Mouse (Mus musculus): ENCODE results near the gene N4bp3. TPM values are rescaled to one million over a fixed set of nuclear protein-coding genes. Genes with fewer than 3 reads are reported as not detected.
"Not testable (repeated sequence)": the region's sequence is repeated elsewhere in the genome, so short reads cannot be mapped to it uniquely, and the experiment has no call there.

N4bp3 gene
- polyA plus RNA-seq, 1 experiment from 2014 or later, result 32.4 TPM

DNA sequence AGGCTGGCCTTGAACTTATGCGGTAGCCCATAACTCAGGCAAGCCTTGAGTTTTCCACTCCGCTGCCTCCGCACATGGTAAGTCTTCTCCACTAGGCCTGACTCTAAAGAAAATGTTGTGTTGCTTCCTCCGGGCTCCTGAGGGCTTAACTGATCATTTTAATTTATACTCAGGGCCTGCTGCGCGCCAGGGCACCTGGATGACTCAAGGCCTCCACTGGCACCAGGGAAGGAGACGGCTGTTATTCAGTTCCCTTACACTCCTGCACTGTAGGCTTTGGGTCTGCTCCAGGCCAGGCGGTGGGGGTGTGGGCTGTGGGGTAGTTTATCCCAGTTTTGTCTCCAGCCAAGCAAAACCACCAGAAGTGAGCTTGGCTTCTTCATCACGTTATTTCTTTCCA, 22.6 kb upstream of the N4bp3 start:
- Histone ChIP-seq H3K9ac (no peak overlapping the region), H3K27me3 (no peaks in the 10 kb centered on the region), H3K27ac (peak overlapping the region; percentile 48; the same call in 1 of the 2 replicates), H3K9me3 (no peaks in the 10 kb centered on the region), H3K36me3 (no peaks in the 10 kb centered on the region), H3K4me2 (replicated peaks) (no peak overlapping the region), H3K4me1 (0 out of 2 replicates have a peak, but pooled peaks cover 6% of the 10 kb centered on the region), H3K4me3 (no peak overlapping the region)
- ATAC-seq (ENCODE audit: low FRiP score, low read depth), result peak; percentile 77; the same call in 1 of the 2 replicates
- 60% methylated on average over 9 of the region's 9 CpGs for WGBS

DNA sequence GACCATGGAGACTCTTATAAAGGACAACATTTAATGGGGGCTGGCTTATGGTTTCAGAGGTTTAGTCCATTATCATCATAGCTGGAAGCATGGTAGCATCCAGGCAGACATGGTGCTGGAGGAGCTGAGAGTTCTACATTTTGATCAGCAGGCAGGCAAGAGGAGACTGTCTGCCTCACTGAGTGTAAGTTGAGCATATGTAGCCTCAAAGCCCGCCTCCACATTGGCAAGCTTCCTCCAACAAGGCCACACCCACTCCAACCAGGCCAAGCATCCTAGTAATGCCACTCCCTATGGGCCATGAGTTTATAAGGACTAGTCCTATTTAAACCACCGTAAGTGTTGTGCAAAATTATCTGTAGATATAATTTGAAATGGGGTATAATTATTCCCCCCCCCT, 20.7 kb upstream of the N4bp3 start:
- H3K27me3 ChIP-seq, result no peaks in the 10 kb centered on the region
- H3K4me2 ChIP-seq (replicated peaks), result no peak overlapping the region
- ATAC-seq (ENCODE audit: low FRiP score, low read depth), result no peak
- no peaks in the 10 kb centered on the region for H3K36me3 ChIP-seq
- 0 out of 2 replicates have a peak, but pooled peaks cover 6% of the 10 kb centered on the region for H3K4me1 ChIP-seq
- no peak overlapping the region for H3K27ac ChIP-seq
- no peak overlapping the region for H3K4me3 ChIP-seq
- no peak overlapping the region for H3K9ac ChIP-seq
- no peaks in the 10 kb centered on the region for H3K9me3 ChIP-seq
- WGBS, result 74% methylated on average over 2 of the region's 2 CpGs

DNA sequence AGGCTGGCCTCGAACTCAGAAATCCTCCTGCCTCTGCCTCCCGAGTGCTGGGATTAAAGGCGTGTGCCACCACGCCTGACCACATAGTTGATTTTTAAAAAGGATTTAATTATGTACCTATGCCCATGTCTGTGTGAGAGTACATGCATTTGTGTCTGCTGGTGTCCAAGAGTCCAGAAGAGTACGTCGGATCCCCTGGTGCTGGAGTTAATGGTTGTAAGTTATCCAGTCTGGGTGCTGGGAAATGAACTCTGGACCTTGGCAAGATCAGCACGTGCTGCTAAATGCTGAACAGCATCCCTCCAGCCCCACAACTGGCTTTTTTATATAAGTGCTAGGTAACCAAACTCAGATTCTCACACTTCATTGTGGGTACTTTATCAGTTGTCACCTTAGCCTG, 20.2 kb upstream of the N4bp3 start:
- Histone ChIP-seq H3K9me3 (no peaks in the 10 kb centered on the region), H3K4me3 (no peak overlapping the region), H3K36me3 (no peaks in the 10 kb centered on the region), H3K27ac (no peak overlapping the region), H3K4me2 (replicated peaks) (no peak overlapping the region), H3K27me3 (no peaks in the 10 kb centered on the region), H3K9ac (no peak overlapping the region), H3K4me1 (0 out of 2 replicates have a peak, but pooled peaks cover 6% of the 10 kb centered on the region)
- ATAC-seq (ENCODE audit: low FRiP score, low read depth), result no peak
- 89% methylated on average over 7 of the region's 7 CpGs for WGBS

DNA sequence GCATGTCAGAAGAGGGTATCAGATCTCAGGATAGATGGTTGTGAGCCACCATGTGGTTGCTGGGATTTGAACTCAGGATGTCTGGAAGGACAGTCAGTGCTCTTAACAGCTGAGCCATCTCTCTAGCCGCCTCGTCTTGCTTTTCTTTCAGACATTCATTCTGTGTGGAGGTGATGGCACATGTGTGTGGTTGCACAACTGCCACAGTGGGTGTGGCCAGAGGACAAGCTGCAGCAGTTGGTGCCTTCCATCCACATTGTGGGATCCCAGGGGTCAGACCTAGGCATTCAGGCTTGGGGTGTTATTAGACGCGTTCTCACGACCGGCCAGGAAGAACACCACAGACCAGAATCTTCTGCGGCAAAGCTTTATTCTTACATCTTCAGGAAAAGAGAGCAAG, 14.1 kb upstream of the N4bp3 start:
- not testable (repeated sequence) for H3K27me3 ChIP-seq; H3K36me3 ChIP-seq; H3K4me2 ChIP-seq (replicated peaks); H3K9me3 ChIP-seq; ATAC-seq (ENCODE audit: low FRiP score, low read depth); H3K9ac ChIP-seq; H3K4me3 ChIP-seq; H3K27ac ChIP-seq; H3K4me1 ChIP-seq
- WGBS, result 93% methylated on average over 7 of the region's 7 CpGs

DNA sequence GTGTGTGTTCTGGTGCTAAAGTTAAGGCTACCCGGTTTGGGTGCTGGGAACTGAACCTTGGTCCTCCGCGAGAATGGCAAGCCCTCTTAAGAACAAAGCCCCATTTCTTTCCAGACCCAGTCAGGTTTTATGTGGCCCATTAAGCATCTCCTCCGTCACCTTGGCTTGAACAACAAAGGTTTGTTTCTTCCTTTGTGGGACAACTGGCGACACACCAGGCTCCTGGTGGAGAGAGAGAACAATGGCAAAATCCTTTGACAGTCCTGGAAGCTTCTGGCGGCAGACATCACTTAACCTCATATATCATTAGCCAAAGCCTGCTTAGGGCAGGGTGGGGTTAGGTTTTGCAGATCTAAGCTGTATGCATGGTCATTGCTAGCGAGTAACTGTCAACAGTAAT, 12.0 kb upstream of the N4bp3 start:
- H3K4me2 ChIP-seq (replicated peaks), result no peak overlapping the region
- H3K4me3 ChIP-seq, result no peak overlapping the region
- H3K9me3 ChIP-seq, result no peaks in the 10 kb centered on the region
- peaks cover 16% of the 10 kb centered on the region for H3K4me1 ChIP-seq
- H3K36me3 ChIP-seq, result no peaks in the 10 kb centered on the region
- H3K9ac ChIP-seq, result no peak overlapping the region
- WGBS, result 75% methylated on average over 7 of the region's 7 CpGs
- H3K27ac ChIP-seq, result no peak overlapping the region
- ATAC-seq (ENCODE audit: low FRiP score, low read depth), result no peak
- H3K27me3 ChIP-seq, result no peaks in the 10 kb centered on the region

DNA sequence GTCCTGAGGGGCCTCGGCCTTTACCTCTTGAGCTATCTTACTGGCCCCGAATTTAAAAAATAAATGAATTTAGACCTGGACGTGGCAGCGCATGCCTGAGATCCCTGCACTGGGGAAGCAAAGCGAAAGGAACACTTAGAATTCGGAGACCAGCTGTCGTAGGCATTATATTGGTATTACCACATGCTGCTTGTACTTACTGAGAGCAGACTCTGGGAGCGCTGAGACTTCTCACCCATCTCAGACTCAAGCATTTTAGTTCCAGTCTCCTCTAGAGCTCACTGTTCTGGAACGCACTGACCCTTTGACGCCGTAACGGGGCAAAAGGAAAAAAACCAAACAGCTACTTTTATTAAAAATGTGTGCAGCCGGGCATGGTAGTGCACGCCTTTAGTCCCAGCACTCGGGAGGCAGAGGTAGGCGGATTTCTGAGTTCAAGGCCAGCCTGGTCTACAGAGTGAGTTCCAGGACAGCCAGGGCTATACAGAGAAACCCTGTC, 11.3 kb upstream of the N4bp3 start:
- H3K9ac ChIP-seq, result no peak overlapping the region
- WGBS, result 79% methylated on average over 16 of the region's 16 CpGs
- no peak overlapping the region for H3K4me2 ChIP-seq (replicated peaks)
- H3K27me3 ChIP-seq, result no peaks in the 10 kb centered on the region
- no peak overlapping the region for H3K27ac ChIP-seq
- H3K4me1 ChIP-seq, result peaks cover 21% of the 10 kb centered on the region
- H3K4me3 ChIP-seq, result no peak overlapping the region
- no peaks in the 10 kb centered on the region for H3K9me3 ChIP-seq
- no peak for ATAC-seq (ENCODE audit: low FRiP score, low read depth)
- H3K36me3 ChIP-seq, result no peaks in the 10 kb centered on the region

DNA sequence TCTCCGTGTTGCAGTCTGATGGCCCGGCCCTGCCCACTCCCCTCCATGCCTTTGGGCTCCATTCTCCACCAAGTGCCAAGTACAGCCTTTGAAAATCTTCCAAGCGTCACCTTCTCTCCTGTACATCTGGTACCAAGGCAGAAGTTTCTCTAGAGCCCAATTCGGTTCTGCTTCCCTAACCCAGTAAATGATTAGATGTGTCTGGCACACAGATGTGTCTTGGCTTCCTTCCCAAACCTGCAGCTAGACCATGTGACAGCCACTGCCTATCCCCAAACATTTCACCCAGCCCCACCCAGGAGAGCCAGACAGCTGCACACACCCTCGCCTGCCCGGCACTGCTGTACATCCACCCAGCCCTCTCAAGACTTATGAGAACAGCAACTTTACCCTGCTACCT, 8.1 kb upstream of the N4bp3 start:
- Histone ChIP-seq H3K4me1 (peaks cover 25% of the 10 kb centered on the region), H3K27me3 (no peaks in the 10 kb centered on the region), H3K4me2 (replicated peaks) (peak overlapping the region; percentile 32), H3K27ac (peak overlapping the region; percentile 69), H3K9me3 (no peaks in the 10 kb centered on the region), H3K9ac (peak overlapping the region; percentile 1; the same call in 1 of the 2 replicates), H3K4me3 (no peak overlapping the region), H3K36me3 (no peaks in the 10 kb centered on the region)
- ATAC-seq (ENCODE audit: low FRiP score, low read depth), result peak; percentile 91
- WGBS, result 28% methylated on average over 6 of the region's 6 CpGs

DNA sequence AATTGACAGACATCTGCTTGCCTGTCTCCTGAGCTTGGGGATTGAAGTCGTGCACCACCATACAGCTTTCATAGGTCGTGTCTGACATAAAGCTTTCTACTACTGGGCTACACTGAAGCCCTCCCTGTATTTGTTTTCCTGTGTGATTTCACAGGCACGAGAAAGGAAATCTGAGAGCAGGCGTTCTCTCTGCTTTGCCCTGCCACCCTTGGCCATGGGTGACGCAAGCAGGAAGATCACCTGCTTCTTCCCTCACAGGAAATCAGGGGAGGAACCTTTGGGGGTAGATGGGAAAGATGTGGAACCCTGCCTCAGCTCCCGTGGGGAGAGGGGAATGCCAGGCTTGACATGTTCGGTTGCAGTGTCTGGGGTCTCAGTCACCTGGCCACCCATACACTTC, 7.6 kb upstream of the N4bp3 start:
- Histone ChIP-seq H3K9ac (peak overlapping the region; percentile 1; the same call in 1 of the 2 replicates), H3K27ac (peak overlapping the region; percentile 69), H3K9me3 (no peaks in the 10 kb centered on the region), H3K4me1 (peaks cover 25% of the 10 kb centered on the region), H3K4me2 (replicated peaks) (peak overlapping the region; percentile 32), H3K4me3 (no peak overlapping the region), H3K27me3 (no peaks in the 10 kb centered on the region), H3K36me3 (no peaks in the 10 kb centered on the region)
- WGBS, result 35% methylated on average over 7 of the region's 7 CpGs
- ATAC-seq (ENCODE audit: low FRiP score, low read depth), result 0 out of 2 replicates have a peak, but pooled peaks have one; percentile 7

DNA sequence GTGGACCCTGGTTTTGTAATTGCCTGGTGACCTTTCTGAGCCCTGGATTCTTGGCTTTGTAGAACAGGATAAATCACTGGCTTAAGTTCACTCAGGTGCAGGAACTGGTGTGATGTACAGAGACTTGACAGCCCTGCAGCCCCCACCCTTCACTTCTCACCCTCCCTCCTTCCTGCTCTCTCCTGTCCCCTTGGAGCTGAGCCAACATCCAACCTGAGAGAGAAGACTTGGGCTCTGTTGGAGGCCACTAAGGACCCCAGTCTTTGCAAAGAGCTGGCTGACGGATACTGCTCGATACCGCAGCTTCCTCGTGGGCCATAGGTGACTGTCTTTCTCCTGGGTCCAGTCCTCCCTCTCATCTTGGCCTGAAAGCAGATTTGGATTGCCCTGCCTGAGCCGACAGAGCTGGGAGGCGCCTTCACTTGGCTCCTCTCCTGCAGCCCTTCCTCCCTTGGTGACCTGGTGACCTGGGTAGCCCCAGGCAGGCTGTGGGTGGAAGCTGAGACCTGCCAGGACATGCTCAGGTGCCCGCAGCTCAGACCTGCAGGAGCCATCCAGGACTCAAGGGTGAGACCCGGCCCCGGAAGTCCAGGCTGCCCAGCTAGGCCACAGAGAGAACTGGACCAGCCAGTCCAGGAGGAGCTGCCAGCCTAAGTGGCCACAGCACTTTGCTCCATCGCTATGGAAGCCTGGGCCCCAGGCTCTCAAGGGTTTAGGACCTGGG, 6.3 kb upstream of the N4bp3 start:
- Histone ChIP-seq H3K4me3 (no peak overlapping the region), H3K27ac (no peak overlapping the region), H3K27me3 (no peaks in the 10 kb centered on the region), H3K4me1 (peaks cover 25% of the 10 kb centered on the region), H3K9ac (no peak overlapping the region), H3K9me3 (no peaks in the 10 kb centered on the region), H3K4me2 (replicated peaks) (no peak overlapping the region), H3K36me3 (no peaks in the 10 kb centered on the region)
- WGBS, result 78% methylated on average over 10 of the region's 10 CpGs
- no peak for ATAC-seq (ENCODE audit: low FRiP score, low read depth)

DNA sequence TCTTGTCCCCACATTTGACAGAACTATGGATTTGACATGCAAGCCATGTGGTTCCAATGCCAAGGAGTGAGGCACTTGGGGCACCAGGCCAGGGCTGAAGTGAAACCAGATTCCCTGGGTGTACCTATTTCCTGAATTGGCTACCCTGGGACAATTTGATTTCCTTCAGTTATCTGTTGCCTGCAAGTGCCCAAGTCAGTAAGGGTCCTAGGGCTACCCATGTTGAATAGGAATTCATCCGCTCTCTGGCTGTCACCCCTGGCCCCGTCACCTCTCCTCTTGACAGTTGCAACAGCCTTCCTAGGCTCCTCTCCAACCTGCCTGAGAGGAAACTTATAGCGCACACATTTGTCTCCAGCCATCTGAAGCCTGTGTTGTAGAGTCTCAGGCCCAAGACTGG, 4.2 kb upstream of the N4bp3 start:
- Histone ChIP-seq H3K9ac (no peak overlapping the region), H3K4me2 (replicated peaks) (no peak overlapping the region), H3K27me3 (no peaks in the 10 kb centered on the region), H3K4me3 (no peak overlapping the region), H3K4me1 (peaks cover 29% of the 10 kb centered on the region), H3K27ac (no peak overlapping the region), H3K9me3 (no peaks in the 10 kb centered on the region), H3K36me3 (no peaks in the 10 kb centered on the region)
- WGBS, result 95% methylated on average over 3 of the region's 3 CpGs
- no peak for ATAC-seq (ENCODE audit: low FRiP score, low read depth)

DNA sequence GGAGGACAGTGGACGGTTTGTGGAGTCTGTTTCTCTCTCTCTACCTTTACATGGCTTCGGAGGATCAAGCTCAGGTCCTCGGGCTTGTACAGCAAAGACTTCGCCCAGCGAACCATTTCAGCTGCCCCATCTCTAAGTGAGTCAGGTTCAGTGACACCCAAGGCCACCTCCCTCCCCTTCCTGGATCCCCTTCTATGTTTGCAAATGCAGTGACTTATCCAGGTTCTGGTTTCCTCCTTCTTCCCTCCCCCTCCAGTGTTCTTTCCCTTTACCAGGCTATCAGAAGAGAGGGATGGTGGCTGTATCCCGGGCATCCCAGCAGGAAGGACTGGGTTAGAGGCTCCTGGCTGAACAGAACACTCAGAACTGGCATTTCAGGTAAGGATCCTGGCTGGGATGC, 3.1 kb upstream of the N4bp3 start:
- H3K27me3 ChIP-seq, result no peaks in the 10 kb centered on the region
- no peak overlapping the region for H3K4me3 ChIP-seq
- H3K4me2 ChIP-seq (replicated peaks), result no peak overlapping the region
- 87% methylated on average over 6 of the region's 6 CpGs for WGBS
- H3K36me3 ChIP-seq, result no peaks in the 10 kb centered on the region
- H3K9me3 ChIP-seq, result no peaks in the 10 kb centered on the region
- peaks cover 33% of the 10 kb centered on the region for H3K4me1 ChIP-seq
- ATAC-seq (ENCODE audit: low FRiP score, low read depth), result no peak
- H3K9ac ChIP-seq, result no peak overlapping the region
- H3K27ac ChIP-seq, result no peak overlapping the region

DNA sequence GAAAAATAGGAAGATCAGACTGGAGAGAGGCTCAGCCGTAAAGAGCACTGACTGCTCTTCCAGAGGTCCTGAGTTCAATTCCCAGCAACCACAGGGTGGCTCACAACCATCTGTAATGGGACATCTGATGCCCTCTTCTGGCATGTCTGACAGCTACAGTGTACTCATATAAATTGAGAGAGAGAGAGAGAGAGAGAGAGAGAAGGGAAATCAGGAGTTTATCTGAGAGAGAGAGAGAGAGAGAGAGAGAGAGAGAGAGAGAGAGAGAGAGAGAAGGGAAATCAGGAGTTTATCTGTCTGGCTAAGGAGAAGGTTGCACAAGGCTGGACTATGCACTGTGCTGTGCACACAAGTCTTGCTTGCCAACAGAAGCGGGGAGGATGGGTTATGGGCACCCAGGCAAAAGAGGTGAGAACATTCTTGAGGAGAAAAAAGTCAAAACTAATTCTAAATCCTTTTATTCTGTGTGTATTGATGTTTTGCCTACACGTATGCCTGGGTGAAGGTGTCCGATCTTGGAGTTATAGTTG, 2.3 kb upstream of the N4bp3 start:
- no peak overlapping the region for H3K9ac ChIP-seq
- H3K4me1 ChIP-seq, result peaks cover 32% of the 10 kb centered on the region
- WGBS, result 95% methylated on average over 4 of the region's 4 CpGs
- H3K36me3 ChIP-seq, result no peaks in the 10 kb centered on the region
- H3K4me2 ChIP-seq (replicated peaks), result no peak overlapping the region
- H3K27ac ChIP-seq, result no peak overlapping the region
- H3K4me3 ChIP-seq, result no peak overlapping the region
- ATAC-seq (ENCODE audit: low FRiP score, low read depth), result no peak
- H3K9me3 ChIP-seq, result no peaks in the 10 kb centered on the region
- no peaks in the 10 kb centered on the region for H3K27me3 ChIP-seq

Data from limb, embryonic 13.5 days (tissue).